Mouse (Mus musculus) kidney, postnatal 0 days (tissue): ENCODE data around the gene Ccdc105. TPM values are rescaled to one million over a fixed set of nuclear protein-coding genes. Genes with fewer than 3 reads are reported as not detected.

Source experiments
- ATAC-seq: fragments of 200-750 bp; cut with Nextera tagmentation; replicated peaks from 2 replicates; pipeline ENCODE4 v1.8.0; 2017; ENCODE audit warnings: low read depth, moderate number of reproducible peaks, moderate TSS enrichment, moderate library complexity; ENCODE audit not compliant: low FRiP score
- DNase-seq: peaks from one replicate; pipeline ENCODE4 v3.0.0-alpha.2; 2016; ENCODE audit warnings: low spot score
- H3K27ac ChIP-seq: fragments of 300-500 bp; sonication (generic); 2 replicates; pipeline ENCODE4 v1.5.1; 2014; ENCODE audit warnings: mild to moderate bottlenecking
- H3K27me3 ChIP-seq: fragments of 300-500 bp; sonication (generic); 2 replicates; pipeline ENCODE4 v1.6.1; 2014; ENCODE audit warnings: low read length, mixed read lengths; ENCODE audit not compliant: insufficient read depth
- H3K36me3 ChIP-seq: fragments of 300-500 bp; sonication (generic); 2 replicates; pipeline ENCODE4 v1.6.1; 2014; ENCODE audit warnings: low read length, mixed read lengths; ENCODE audit not compliant: insufficient read depth
- H3K4me1 ChIP-seq: fragments of 300-500 bp; sonication (generic); replicated peaks from 2 replicates; pipeline ENCODE4 v1.6.1; 2014; ENCODE audit warnings: antibody characterized with exemption, low read length, mixed read lengths; ENCODE audit not compliant: insufficient read depth
- H3K4me2 ChIP-seq: fragments of 300-500 bp; sonication (generic); 2 replicates; pipeline ENCODE4 v1.6.1; 2014; ENCODE audit warnings: mild to moderate bottlenecking, low read length, moderate library complexity, mixed read lengths
- H3K4me3 ChIP-seq: fragments of 300-500 bp; sonication (generic); replicated peaks from 2 replicates; pipeline ENCODE4 v1.5.1; 2014; ENCODE audit warnings: low read depth, low read length
- H3K9ac ChIP-seq: fragments of 300-500 bp; sonication (generic); 2 replicates; pipeline ENCODE4 v1.6.1; 2014; ENCODE audit warnings: low read depth, low read length
- H3K9me3 ChIP-seq: fragments of 300-500 bp; sonication (generic); replicated peaks from 2 replicates; pipeline ENCODE4 v1.6.1; 2016; ENCODE audit warnings: low read length, inconsistent platforms, mixed read lengths
- CTCF ChIP-seq: IDR thresholded peaks from 2 replicates; pipeline ENCODE4 v1.5.1; 2016; ENCODE audit warnings: antibody characterized with exemption, low read depth, mild to moderate bottlenecking, moderate library complexity
- WGBS: fragments of 180-500 bp; shearing (Covaris S2); extraction: QIAGEN DNeasy Blood & Tissue Kit; methylation state at CpG from one replicate; pipeline ENCODE4 v1.1.7; 2014; 5-methylcytosine and 5-hydroxymethylcytosine counted together
- polyA plus RNA-seq: library from polyadenylated mRNA; unstranded; fragments of >200 nt; fragmentation: Nextera tagmentation; extraction: Ambion mirVana; gene quantifications from 2 replicates; pipeline ENCODE4 v1.2.1, GENCODE M21; 2015

Ccdc105 gene
- polyA plus RNA-seq, 1 experiment from 2014 or later = not detected

GRCm38 (mm10) chr10:78700881-78701280 lies 52.0 kb downstream of the Ccdc105 start:
- 40% methylated on average over 3 of the region's 3 CpGs for WGBS
- no peaks in the 10 kb centered on the region for H3K4me1 ChIP-seq
- H3K9ac ChIP-seq = no peak overlapping the region
- TF ChIP-seq CTCF = no peak
- H3K27ac ChIP-seq = no peak overlapping the region
- H3K36me3 ChIP-seq = no peaks in the 10 kb centered on the region
- DNase-seq (no peak), ATAC-seq (no peak)
- no peaks in the 10 kb centered on the region for H3K27me3 ChIP-seq
- no peak overlapping the region for H3K4me2 ChIP-seq
- no peaks in the 10 kb centered on the region for H3K9me3 ChIP-seq
- H3K4me3 ChIP-seq = no peak overlapping the region

Other genes starting within 250 kb of the Ccdc105 start
- not detected in 2 replicates for gene Olfr1358, start 235.6 kb downstream of the Ccdc105 start, polyA plus RNA-seq
- 57.4 and 60.9 TPM in 2 replicates for gene Ilvbl, start 178.7 kb downstream of the Ccdc105 start, polyA plus RNA-seq
- 12.8 and 13.8 TPM in 2 replicates for gene Syde1, start 161.1 kb downstream of the Ccdc105 start, polyA plus RNA-seq
- gene Olfr1357, start 135.0 kb downstream of the Ccdc105 start, polyA plus RNA-seq = not detected in 2 replicates
- gene Casp14, start 34.8 kb downstream of the Ccdc105 start, polyA plus RNA-seq = not detected in 2 replicates
- 0.34 and 0.59 TPM in 2 replicates for gene Slc1a6, start 27.4 kb upstream of the Ccdc105 start, polyA plus RNA-seq
- not detected in 2 replicates for gene Olfr1356, start 99.1 kb upstream of the Ccdc105 start, polyA plus RNA-seq
- not detected in 2 replicates for gene Olfr1355, start 122.5 kb upstream of the Ccdc105 start, polyA plus RNA-seq
- not detected in 2 replicates for gene Olfr1354, start 160.1 kb upstream of the Ccdc105 start, polyA plus RNA-seq
- not detected in 2 replicates for gene Olfr8, start 197.6 kb upstream of the Ccdc105 start, polyA plus RNA-seq
- not detected in 2 replicates for gene Olfr1353, start 210.2 kb upstream of the Ccdc105 start, polyA plus RNA-seq
- gene Olfr1352, start 228.0 kb upstream of the Ccdc105 start, polyA plus RNA-seq = not detected in 2 replicates